Mouse (Mus musculus) thymus, adult 2 months (tissue): ENCODE measurements around the gene Rpl26. TPM values are rescaled to one million over a fixed set of nuclear protein-coding genes. Genes with fewer than 3 reads are reported as not detected.

Experiments used
- DNase-seq: peaks from one replicate; pipeline ENCODE4 v3.0.0; 2021
- H3K27ac ChIP-seq: fragments of 200-500 bp; 2 replicates; pipeline ENCODE4 v1.5.1; 2012; ENCODE audit warnings: low read length, control low read depth; ENCODE audit not compliant: control insufficient read depth, insufficient read depth
- H3K27me3 ChIP-seq: fragments of 200-500 bp; 2 replicates; pipeline ENCODE4 v1.6.1; 2012; ENCODE audit warnings: mild to moderate bottlenecking, low read length, moderate library complexity, mixed read lengths; ENCODE audit not compliant: control insufficient read depth, insufficient read depth
- H3K36me3 ChIP-seq: fragments of 200-500 bp; 2 replicates; pipeline ENCODE4 v1.6.1; 2012; ENCODE audit warnings: mild to moderate bottlenecking, low read length, moderate library complexity; ENCODE audit not compliant: control insufficient read depth, insufficient read depth
- H3K4me1 ChIP-seq: fragments of 200-500 bp; replicated peaks from 2 replicates; pipeline ENCODE4 v1.6.1; 2012; ENCODE audit warnings: low read length; ENCODE audit not compliant: control insufficient read depth, insufficient read depth
- H3K4me3 ChIP-seq: fragments of 200-500 bp; 2 replicates; pipeline ENCODE4 v1.5.1; 2012; ENCODE audit warnings: mild to moderate bottlenecking, low read length, control low read depth, moderate library complexity; ENCODE audit not compliant: control insufficient read depth, insufficient read depth
- CTCF ChIP-seq: fragments of 200-500 bp; IDR thresholded peaks from 2 replicates; pipeline ENCODE4 v1.5.1; 2012; ENCODE audit warnings: mild to moderate bottlenecking, control low read depth, low read length, moderate library complexity, borderline replicate concordance; ENCODE audit not compliant: control insufficient read depth, poor library complexity, insufficient read depth; ENCODE audit errors: extremely low read depth
- POLR2A ChIP-seq: fragments of 200-500 bp; IDR thresholded peaks from 2 replicates; pipeline ENCODE4 v1.6.1; 2012; ENCODE audit warnings: mild to moderate bottlenecking, low read length, control low read depth, moderate library complexity; ENCODE audit not compliant: control insufficient read depth, poor library complexity, insufficient read depth; ENCODE audit errors: extremely low read depth
- WGBS: fragments of 180-500 bp; shearing (Covaris S2); methylation state at CpG from one replicate; pipeline ENCODE4 v1.1.7; 2018; 5-methylcytosine and 5-hydroxymethylcytosine counted together
- polyA plus RNA-seq: library from polyadenylated mRNA; depleted of rRNA; stranded (reverse); fragments of >200 nt; gene quantifications from 2 replicates; pipeline ENCODE4 v1.2.3, GENCODE M21; 2012; rRNA removed

Gene Rpl26
- polyA plus RNA-seq: 869 and 1,133 TPM in 2 replicates

DNA sequence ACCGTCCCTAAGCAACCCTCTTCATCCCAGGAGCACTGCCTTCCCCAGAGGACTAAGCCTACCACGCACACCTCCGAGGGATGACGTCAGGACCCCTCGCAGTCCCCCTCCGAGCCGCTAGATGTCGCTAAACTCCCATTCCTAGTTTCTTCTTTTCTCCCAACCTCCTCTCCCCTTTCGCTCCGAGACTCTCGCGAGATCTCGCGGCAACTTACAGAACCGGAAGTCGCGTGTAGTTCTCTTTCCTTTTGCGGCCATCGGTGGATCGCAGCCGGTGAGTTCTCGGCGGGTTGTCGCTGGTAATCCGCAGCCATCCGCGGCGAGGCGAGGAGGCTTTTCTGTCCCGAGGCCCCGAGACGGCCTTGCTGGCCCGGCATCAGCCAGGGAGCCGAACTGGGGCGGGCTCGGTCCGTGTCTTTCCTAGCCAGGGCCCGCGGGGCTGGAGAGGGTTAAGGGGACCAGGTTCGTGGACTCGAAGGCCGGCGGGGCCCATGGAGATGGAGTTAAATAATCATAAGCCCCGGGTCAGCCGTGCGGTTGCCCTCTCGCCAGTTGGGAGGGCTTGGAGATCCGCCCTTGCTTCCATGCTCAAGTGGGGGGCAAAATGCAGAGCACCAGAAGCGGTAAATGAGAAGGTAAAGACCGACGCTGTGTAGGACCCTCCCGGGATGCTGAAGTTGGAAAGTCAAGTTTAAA lies at the start of gene Rpl26:
Gene Rpl26, plus strand, starts transcription at position 233 of the 696 bp plus-strand sequence.
- peak within 1 kb of the TSS; percentile 2; the same call in 1 of the 2 replicates for H3K27ac ChIP-seq
- peak within 1 kb of the TSS; percentile 78 for H3K4me3 ChIP-seq
- H3K27me3 ChIP-seq: no peaks in the 10 kb centered on the region
- H3K4me1 ChIP-seq: peaks cover 8% of the 10 kb centered on the region
- peak; percentile 98 for DNase-seq
- under 1% methylated on average over 52 of the region's 52 CpGs for WGBS
- H3K36me3 ChIP-seq: peaks cover 36% of the 10 kb centered on the region
- TF ChIP-seq POLR2A (peak; percentile 82), CTCF (peak; percentile 96)

GRCm38 (mm10) chr11:68851644-68852485 lies 49.5 kb upstream of the Rpl26 start:
- Histone ChIP-seq H3K4me1 (peaks cover 3% of the 10 kb centered on the region; the same call in 1 of the 2 replicates), H3K27me3 (no peaks in the 10 kb centered on the region), H3K4me3 (peak overlapping the region; percentile 81), H3K27ac (no peak overlapping the region), H3K36me3 (no peaks in the 10 kb centered on the region)
- no peak for DNase-seq
- TF ChIP-seq POLR2A: no peak
- TF ChIP-seq CTCF: no peak
- WGBS: 3% methylated on average over 13 of the region's 13 CpGs

GRCm38 (mm10) chr11:68852486-68852901 lies 48.9 kb upstream of the Rpl26 start:
- Histone ChIP-seq H3K36me3 (no peaks in the 10 kb centered on the region), H3K27ac (no peak overlapping the region; the same call in 1 of the 2 replicates), H3K4me1 (peaks cover 3% of the 10 kb centered on the region; the same call in 1 of the 2 replicates), H3K4me3 (peak overlapping the region; percentile 81), H3K27me3 (no peaks in the 10 kb centered on the region)
- no peak for TF ChIP-seq POLR2A
- TF ChIP-seq CTCF: no peak
- DNase-seq: peak; percentile 57
- WGBS: under 1% methylated on average over 33 of the region's 36 CpGs

GRCm38 (mm10) chr11:68852932-68853409 lies 48.4 kb upstream of the Rpl26 start:
- Histone ChIP-seq H3K4me3 (peak overlapping the region; percentile 81), H3K27ac (no peak overlapping the region; the same call in 1 of the 2 replicates), H3K4me1 (peaks cover 3% of the 10 kb centered on the region; the same call in 1 of the 2 replicates), H3K36me3 (no peaks in the 10 kb centered on the region), H3K27me3 (no peaks in the 10 kb centered on the region)
- under 1% methylated on average over 42 of the region's 42 CpGs for WGBS
- peak; percentile 97 for TF ChIP-seq POLR2A
- peak; percentile 63; the same call in 1 of the 2 replicates for TF ChIP-seq CTCF
- peak; percentile 100 for DNase-seq

- Histone ChIP-seq H3K36me3 (no peaks in the 10 kb centered on the region), H3K27ac (peak overlapping the region; percentile 5; the same call in 1 of the 2 replicates), H3K4me3 (no peak overlapping the region), H3K4me1 (peaks cover 3% of the 10 kb centered on the region; the same call in 1 of the 2 replicates), H3K27me3 (no peaks in the 10 kb centered on the region)
- DNase-seq: peak; percentile 5
- 28% methylated on average over 14 of the region's 14 CpGs for WGBS
- no peak for TF ChIP-seq POLR2A
- no peak for TF ChIP-seq CTCF
Observed at GRCm38 (mm10) chr11:68853611-68854401, 47.6 kb upstream of the Rpl26 start.

- 94% methylated on average over 3 of the region's 3 CpGs for WGBS
- DNase-seq: no peak
Observed at GRCm38 (mm10) chr11:68854621-68855020, 46.8 kb upstream of the Rpl26 start.

More at GRCm38 (mm10) chr11:68854621-68855020, 46.8 kb upstream of the Rpl26 start:
- no peaks in the 10 kb centered on the region for H3K36me3 ChIP-seq
- H3K4me1 ChIP-seq: peaks cover 3% of the 10 kb centered on the region; the same call in 1 of the 2 replicates
- H3K4me3 ChIP-seq: no peak overlapping the region
- no peaks in the 10 kb centered on the region for H3K27me3 ChIP-seq
- no peak for TF ChIP-seq POLR2A
- no peak for TF ChIP-seq CTCF
- no peak overlapping the region for H3K27ac ChIP-seq
